Mouse (Mus musculus) hindbrain, embryonic 15.5 days (tissue): ENCODE data around the gene Gm44790. TPM values are rescaled to one million over a fixed set of nuclear protein-coding genes. Genes with fewer than 3 reads are reported as not detected.
A peak's percentile ranks its signal among the peaks of the same experiment; 100 is the strongest.
"Not testable (repeated sequence)": the region's sequence is repeated elsewhere in the genome, so short reads cannot be mapped to it uniquely, and the experiment has no call there.

Experiments used
- ATAC-seq: fragments of 200-750 bp; cut with Nextera tagmentation; 2 replicates; pipeline ENCODE4 v1.8.0; 2017; ENCODE audit warnings: low read depth, moderate number of reproducible peaks, moderate TSS enrichment; ENCODE audit not compliant: low FRiP score
- H3K27ac ChIP-seq: fragments of 300-500 bp; sonication (generic); replicated peaks from 2 replicates; pipeline ENCODE4 v1.5.1; 2015; ENCODE audit warnings: mild to moderate bottlenecking, inconsistent platforms
- H3K27me3 ChIP-seq: fragments of 300-500 bp; sonication (generic); 2 replicates; pipeline ENCODE4 v1.6.1; 2015; ENCODE audit warnings: control low read depth, inconsistent platforms
- H3K36me3 ChIP-seq: fragments of 300-500 bp; sonication (generic); 2 replicates; pipeline ENCODE4 v1.6.1; 2015; ENCODE audit warnings: control low read depth, inconsistent platforms
- H3K4me1 ChIP-seq: fragments of 300-500 bp; sonication (generic); replicated peaks from 2 replicates; pipeline ENCODE4 v1.6.1; 2015; ENCODE audit warnings: control low read depth, inconsistent platforms
- H3K4me2 ChIP-seq: fragments of 300-500 bp; sonication (generic); 2 replicates; pipeline ENCODE4 v1.6.1; 2015; ENCODE audit warnings: moderate library complexity, mild to moderate bottlenecking, inconsistent platforms
- H3K4me3 ChIP-seq: fragments of 300-500 bp; sonication (generic); 2 replicates; pipeline ENCODE4 v1.5.1; 2015; ENCODE audit warnings: mild to moderate bottlenecking, inconsistent platforms
- H3K9ac ChIP-seq: fragments of 300-500 bp; sonication (generic); 2 replicates; pipeline ENCODE4 v1.6.1; 2015; ENCODE audit warnings: inconsistent platforms
- H3K9me3 ChIP-seq: fragments of 300-500 bp; sonication (generic); 2 replicates; pipeline ENCODE4 v1.6.1; 2016; ENCODE audit warnings: control low read depth, inconsistent platforms
- WGBS: fragments of 180-500 bp; shearing (Covaris S2); methylation state at CpG from one replicate; pipeline ENCODE4 v1.1.7; 2015; 5-methylcytosine and 5-hydroxymethylcytosine counted together
- polyA plus RNA-seq: library from polyadenylated mRNA; unstranded; fragments of >200 nt; fragmentation: Nextera tagmentation; extraction: Ambion mirVana; gene quantifications from 2 replicates; pipeline ENCODE4 v1.2.1, GENCODE M21; 2015

The Gm44790 gene
- polyA plus RNA-seq, 1 experiment from 2014 or later, result 1.2 TPM

GRCm38 (mm10) chr6:86479816-86480188 is 53.3 kb downstream of the Gm44790 start:
- H3K4me3 ChIP-seq, result no peak overlapping the region
- H3K27ac ChIP-seq, result peak overlapping the region; percentile 55
- ATAC-seq, result no peak
- no peak overlapping the region for H3K9ac ChIP-seq
- no peaks in the 10 kb centered on the region for H3K9me3 ChIP-seq
- H3K36me3 ChIP-seq, result no peaks in the 10 kb centered on the region
- H3K4me2 ChIP-seq, result no peak overlapping the region
- no peaks in the 10 kb centered on the region for H3K27me3 ChIP-seq
- peaks cover 7% of the 10 kb centered on the region; the same call in 1 of the 2 replicates for H3K4me1 ChIP-seq

- Histone ChIP-seq H3K36me3 (no peaks in the 10 kb centered on the region), H3K27ac (peak overlapping the region; percentile 55), H3K4me2 (peak overlapping the region; percentile 14; the same call in 1 of the 2 replicates), H3K9ac (no peak overlapping the region), H3K9me3 (no peaks in the 10 kb centered on the region), H3K4me1 (peaks cover 7% of the 10 kb centered on the region; the same call in 1 of the 2 replicates), H3K27me3 (no peaks in the 10 kb centered on the region), H3K4me3 (no peak overlapping the region)
- ATAC-seq, result no peak
- WGBS, result 33% methylated on average over 9 of the region's 9 CpGs
Measured at GRCm38 (mm10) chr6:86480189-86480831, 53.9 kb downstream of the Gm44790 start.

- Histone ChIP-seq H3K27me3 (no peaks in the 10 kb centered on the region), H3K4me2 (no peak overlapping the region), H3K36me3 (no peaks in the 10 kb centered on the region), H3K4me3 (no peak overlapping the region), H3K9ac (no peak overlapping the region), H3K9me3 (no peaks in the 10 kb centered on the region), H3K4me1 (peaks cover 13% of the 10 kb centered on the region), H3K27ac (no peak overlapping the region)
- 93% methylated on average over 5 of the region's 5 CpGs for WGBS
- ATAC-seq, result no peak
Measured at GRCm38 (mm10) chr6:86481871-86482270, 55.4 kb downstream of the Gm44790 start.

GRCm38 (mm10) chr6:86485943-86486640 is 59.6 kb downstream of the Gm44790 start:
- H3K27ac ChIP-seq, result 0 out of 2 replicates have a peak overlapping the region, but pooled peaks have one; percentile 17
- no peaks in the 10 kb centered on the region for H3K36me3 ChIP-seq
- no peaks in the 10 kb centered on the region for H3K27me3 ChIP-seq
- H3K4me2 ChIP-seq, result no peak overlapping the region
- peaks cover 22% of the 10 kb centered on the region for H3K4me1 ChIP-seq
- H3K9me3 ChIP-seq, result no peaks in the 10 kb centered on the region
- ATAC-seq, result no peak
- WGBS, result 57% methylated on average over 6 of the region's 7 CpGs
- H3K9ac ChIP-seq, result no peak overlapping the region
- no peak overlapping the region for H3K4me3 ChIP-seq

- Histone ChIP-seq H3K4me1 (peaks cover 22% of the 10 kb centered on the region), H3K27ac (peak overlapping the region; percentile 93), H3K9me3 (no peaks in the 10 kb centered on the region), H3K36me3 (no peaks in the 10 kb centered on the region), H3K4me2 (peak overlapping the region; percentile 52), H3K4me3 (peak overlapping the region; percentile 23), H3K27me3 (no peaks in the 10 kb centered on the region), H3K9ac (peak overlapping the region; percentile 49)
- 4% methylated on average over 24 of the region's 24 CpGs for WGBS
- peak; percentile 95 for ATAC-seq
Measured at GRCm38 (mm10) chr6:86487358-86488148, 61.1 kb downstream of the Gm44790 start.

GRCm38 (mm10) chr6:86488149-86488485 is 61.7 kb downstream of the Gm44790 start:
- 8% methylated on average over 3 of the region's 3 CpGs for WGBS
- H3K9me3 ChIP-seq, result no peaks in the 10 kb centered on the region

GRCm38 (mm10) chr6:86489945-86490344 is 63.5 kb downstream of the Gm44790 start:
- Histone ChIP-seq H3K27me3 (no peaks in the 10 kb centered on the region), H3K9me3 (no peaks in the 10 kb centered on the region), H3K4me2 (no peak overlapping the region), H3K9ac (no peak overlapping the region), H3K4me1 (peaks cover 22% of the 10 kb centered on the region), H3K36me3 (no peaks in the 10 kb centered on the region), H3K27ac (no peak overlapping the region), H3K4me3 (no peak overlapping the region)
- 93% methylated on average over 2 of the region's 2 CpGs for WGBS
- ATAC-seq, result no peak

More at GRCm38 (mm10) chr6:86488149-86488485, 61.7 kb downstream of the Gm44790 start:
- H3K4me2 ChIP-seq, result peak overlapping the region; percentile 52
- no peaks in the 10 kb centered on the region for H3K36me3 ChIP-seq
- peak overlapping the region; percentile 49 for H3K9ac ChIP-seq
- peak overlapping the region; percentile 93 for H3K27ac ChIP-seq
- H3K27me3 ChIP-seq, result no peaks in the 10 kb centered on the region
- H3K4me3 ChIP-seq, result no peak overlapping the region
- ATAC-seq, result peak; percentile 28; the same call in 1 of the 2 replicates
- H3K4me1 ChIP-seq, result peaks cover 22% of the 10 kb centered on the region

- H3K4me2 ChIP-seq, H3K27me3 ChIP-seq, H3K9me3 ChIP-seq, H3K27ac ChIP-seq, H3K4me3 ChIP-seq, ATAC-seq, H3K36me3 ChIP-seq, H3K9ac ChIP-seq: not testable (repeated sequence)
- 91% methylated on average over 8 of the region's 8 CpGs for WGBS
- H3K4me1 ChIP-seq, result peaks cover 22% of the 10 kb centered on the region
Measured at GRCm38 (mm10) chr6:86490413-86490812, 64.0 kb downstream of the Gm44790 start.

- ATAC-seq, result no peak
- H3K27ac ChIP-seq, result no peak overlapping the region
- H3K27me3 ChIP-seq, result no peaks in the 10 kb centered on the region
- H3K9me3 ChIP-seq, result no peaks in the 10 kb centered on the region
- no peak overlapping the region for H3K4me3 ChIP-seq
- no peaks in the 10 kb centered on the region for H3K36me3 ChIP-seq
- H3K4me1 ChIP-seq, result no peaks in the 10 kb centered on the region
- WGBS, result 82% methylated on average over 13 of the region's 13 CpGs
- no peak overlapping the region for H3K4me2 ChIP-seq
- no peak overlapping the region for H3K9ac ChIP-seq
Measured at GRCm38 (mm10) chr6:86493469-86494263, 67.2 kb downstream of the Gm44790 start.

- Histone ChIP-seq H3K4me2 (no peak overlapping the region), H3K9ac (no peak overlapping the region), H3K27ac (no peak overlapping the region), H3K4me3 (no peak overlapping the region), H3K4me1 (no peaks in the 10 kb centered on the region), H3K36me3 (no peaks in the 10 kb centered on the region), H3K9me3 (no peaks in the 10 kb centered on the region), H3K27me3 (no peaks in the 10 kb centered on the region)
- no peak for ATAC-seq
- 94% methylated on average over 7 of the region's 7 CpGs for WGBS
Measured at GRCm38 (mm10) chr6:86494767-86495166, 68.3 kb downstream of the Gm44790 start.
